Mouse (Mus musculus) lung, postnatal 0 days (tissue): ENCODE measurements around the gene Irf9.

ENCODE experiments used
- CTCF ChIP-seq: IDR thresholded peaks from 2 replicates; pipeline ENCODE4 v1.5.1; 2016; ENCODE audit warnings: antibody characterized with exemption, mild to moderate bottlenecking
- EP300 ChIP-seq: IDR thresholded peaks from 2 replicates; pipeline ENCODE4 v1.6.1; 2016; ENCODE audit warnings: antibody characterized with exemption, mild to moderate bottlenecking, control low read depth

- TF ChIP-seq EP300 (no peak; the same call in 1 of the 2 replicates), CTCF (peak; percentile 60)
Observed at GRCm38 (mm10) chr14:55559799-55560201, 43.6 kb upstream of the Irf9 start, which contains the start of gene Dcaf11.
